Mouse (Mus musculus) lung, postnatal 4 days (tissue): ENCODE results near the gene Ddit4l.
"Not testable (repeated sequence)": the region's sequence is repeated elsewhere in the genome, so short reads cannot be mapped to it uniquely, and the experiment has no call there.

Experiments
- DNase-seq, 2 experiments: peaks; one replicate each; pipeline ENCODE4 v3.0.0; 2021

The Ddit4l gene

DNA sequence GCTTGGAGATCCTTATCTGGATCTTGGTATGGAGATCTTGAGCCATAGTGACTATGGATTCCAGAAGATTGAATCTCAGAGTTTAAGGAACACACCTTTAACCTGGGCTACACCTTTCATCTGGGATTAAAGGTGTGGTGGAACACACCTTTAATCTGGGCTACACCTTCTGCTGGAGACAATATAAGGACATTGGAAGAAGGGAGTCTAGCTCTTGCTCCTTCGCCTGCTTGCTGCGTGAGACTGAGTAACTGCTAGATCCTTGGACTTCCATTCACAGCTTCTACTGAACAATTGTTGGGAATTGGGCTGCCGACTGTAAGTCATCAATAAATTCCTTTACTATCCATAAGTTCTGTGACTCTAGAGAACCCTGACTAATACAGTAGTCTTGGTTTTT is at the start of gene Ddit4l:
Gene Ddit4l, plus strand, starts transcription at position 301 of the 400 bp plus-strand sequence.
- not testable (repeated sequence) for DNase-seq

DNA sequence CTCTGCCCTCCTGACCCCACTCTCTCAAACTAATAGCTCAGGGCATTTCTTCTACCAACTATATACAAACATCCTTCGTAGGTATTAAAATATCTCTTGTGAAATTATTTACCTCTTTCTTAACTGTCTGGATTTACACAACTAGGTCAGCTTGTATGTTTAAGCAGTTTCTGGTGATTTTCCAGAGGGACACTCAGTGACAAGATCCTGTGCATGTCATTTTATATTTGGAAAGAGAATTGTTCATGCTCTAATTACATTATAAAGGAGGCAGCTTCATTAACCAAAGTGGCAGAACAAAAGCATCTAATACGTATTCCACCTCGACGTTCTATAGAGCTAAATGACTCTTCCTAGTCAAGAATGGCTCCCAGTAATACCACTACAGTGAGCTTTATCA is 45.3 kb upstream of the Ddit4l start:
- no peak for DNase-seq

DNA sequence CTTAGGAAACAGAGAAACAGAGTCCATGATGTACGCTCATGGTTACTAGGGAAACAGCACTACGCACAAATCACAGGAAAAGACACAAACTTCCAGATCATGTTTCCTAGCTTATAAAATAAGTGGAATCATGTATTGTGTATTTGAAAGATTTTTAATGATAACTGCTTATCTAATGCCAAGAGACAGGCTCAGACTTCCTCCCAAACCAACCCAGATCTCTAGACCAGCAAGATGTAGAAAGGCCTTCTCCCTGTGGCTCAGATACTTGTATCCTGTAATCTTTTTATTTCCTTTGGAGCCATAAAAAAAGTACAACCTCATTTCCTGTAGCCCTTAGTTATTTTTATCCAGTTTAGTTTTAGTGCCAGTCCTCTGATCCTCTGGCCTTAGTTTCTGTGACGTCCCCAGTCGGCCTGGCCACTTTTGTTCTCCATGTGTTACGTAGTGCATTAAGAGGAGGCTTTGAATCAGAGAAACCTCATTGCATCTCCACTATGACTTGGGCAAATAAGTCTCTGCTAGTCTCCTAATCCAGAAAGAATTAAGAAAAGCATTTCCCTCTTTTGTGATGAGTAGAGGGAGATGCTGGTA is 34.9 kb upstream of the Ddit4l start:
- no peak for DNase-seq

DNA sequence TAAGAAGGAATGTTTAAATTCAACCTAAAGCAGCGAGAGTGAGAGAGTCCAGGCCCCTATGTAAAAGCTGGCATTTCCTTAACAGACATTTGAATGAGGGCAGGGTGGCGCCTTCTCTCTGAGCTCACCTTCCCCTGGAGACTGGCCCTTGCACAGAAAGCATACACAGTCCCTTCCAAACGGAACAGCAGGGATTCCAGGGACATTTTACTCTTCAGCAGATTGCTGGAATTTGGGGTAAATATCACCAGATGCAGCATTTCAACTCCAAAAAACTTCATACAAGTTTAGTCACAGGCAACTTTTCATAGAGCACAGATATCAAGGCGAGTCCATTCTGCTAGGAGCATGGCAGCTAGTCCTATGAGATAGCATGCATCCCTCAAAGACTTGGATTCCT is 31.6 kb upstream of the Ddit4l start:
- no peak for DNase-seq

DNA sequence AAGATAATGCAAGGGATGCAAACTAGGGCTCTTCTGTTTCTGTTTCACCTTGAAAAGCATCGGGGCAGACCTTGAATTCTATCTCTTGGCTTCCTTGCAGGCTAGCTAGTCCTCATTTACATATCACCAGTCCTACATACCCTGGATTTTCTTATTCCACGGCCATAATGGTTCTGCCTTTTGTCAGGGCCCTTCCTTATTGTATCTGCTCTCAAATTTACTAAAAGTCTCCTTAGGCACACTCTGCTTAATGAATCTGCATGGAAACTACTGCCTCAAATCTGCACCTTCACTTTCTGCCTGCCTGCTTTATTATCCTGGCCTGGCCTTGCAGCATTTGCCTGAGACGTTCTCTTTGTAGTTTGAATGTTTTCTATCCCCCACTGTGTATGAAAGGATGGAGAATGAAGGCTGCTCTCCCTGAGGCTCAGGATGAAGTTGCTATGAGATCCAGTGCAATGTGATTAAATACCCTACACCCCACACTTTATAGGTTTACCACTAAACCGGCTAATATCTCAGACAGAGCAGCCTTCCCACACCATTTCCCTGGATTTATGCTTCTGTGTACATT is 27.0 kb upstream of the Ddit4l start:
- no peak for DNase-seq

DNA sequence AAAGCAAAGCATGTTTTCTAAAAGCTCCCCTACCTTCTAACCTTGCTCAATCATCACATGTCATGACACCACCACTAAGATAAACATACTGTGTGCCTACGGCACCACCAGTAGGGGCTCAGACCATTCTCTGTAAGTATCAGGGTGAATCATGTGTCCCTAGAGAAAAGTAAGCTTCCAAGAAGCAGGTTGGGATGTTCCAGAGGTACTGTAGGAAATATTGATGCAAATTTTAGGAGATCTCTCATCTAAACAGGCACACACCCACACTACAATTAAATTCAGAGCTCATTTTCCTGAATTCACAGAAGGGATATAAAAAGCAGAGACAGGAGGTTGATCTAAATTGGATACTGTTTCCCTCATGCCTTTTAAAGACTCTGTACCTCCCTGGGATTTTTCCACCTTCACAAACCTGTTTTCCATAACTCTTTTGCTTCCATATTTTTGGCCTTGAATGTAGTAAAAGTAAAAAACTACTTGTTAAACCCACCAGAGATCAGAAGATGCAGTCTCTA is 12.4 kb upstream of the Ddit4l start:
- no peak for DNase-seq

DNA sequence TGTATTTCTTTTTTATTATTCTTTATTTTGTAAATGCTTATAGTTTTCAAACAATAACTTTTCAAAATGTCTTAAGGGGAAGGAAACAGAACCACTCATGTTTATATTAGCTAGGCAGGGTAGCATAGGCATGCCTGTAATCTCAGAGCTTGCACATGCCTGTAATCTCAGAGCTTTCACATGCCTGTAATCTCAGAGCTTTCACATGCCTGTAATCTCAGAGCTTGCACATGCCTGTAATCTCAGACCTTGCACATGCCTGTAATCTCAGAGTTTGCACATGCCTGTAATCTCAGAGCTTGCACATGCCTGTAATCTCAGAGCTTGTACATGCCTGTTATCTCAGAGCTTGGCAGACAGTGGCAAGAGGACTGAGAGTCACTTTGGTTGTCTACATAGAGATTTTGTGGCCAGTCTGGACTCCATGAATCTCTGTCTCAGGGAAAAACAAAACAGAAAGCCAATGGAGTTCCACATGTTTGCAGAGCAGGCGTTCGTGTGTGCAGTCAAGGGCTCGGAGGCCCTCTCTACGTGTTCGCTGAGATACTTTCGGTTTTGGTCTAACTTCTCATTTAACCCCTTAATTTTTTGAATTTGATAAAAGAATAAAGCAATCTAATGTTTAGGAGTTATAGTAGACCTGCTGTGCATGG is 10.8 kb upstream of the Ddit4l start:
- DNase-seq, result no peak

DNA sequence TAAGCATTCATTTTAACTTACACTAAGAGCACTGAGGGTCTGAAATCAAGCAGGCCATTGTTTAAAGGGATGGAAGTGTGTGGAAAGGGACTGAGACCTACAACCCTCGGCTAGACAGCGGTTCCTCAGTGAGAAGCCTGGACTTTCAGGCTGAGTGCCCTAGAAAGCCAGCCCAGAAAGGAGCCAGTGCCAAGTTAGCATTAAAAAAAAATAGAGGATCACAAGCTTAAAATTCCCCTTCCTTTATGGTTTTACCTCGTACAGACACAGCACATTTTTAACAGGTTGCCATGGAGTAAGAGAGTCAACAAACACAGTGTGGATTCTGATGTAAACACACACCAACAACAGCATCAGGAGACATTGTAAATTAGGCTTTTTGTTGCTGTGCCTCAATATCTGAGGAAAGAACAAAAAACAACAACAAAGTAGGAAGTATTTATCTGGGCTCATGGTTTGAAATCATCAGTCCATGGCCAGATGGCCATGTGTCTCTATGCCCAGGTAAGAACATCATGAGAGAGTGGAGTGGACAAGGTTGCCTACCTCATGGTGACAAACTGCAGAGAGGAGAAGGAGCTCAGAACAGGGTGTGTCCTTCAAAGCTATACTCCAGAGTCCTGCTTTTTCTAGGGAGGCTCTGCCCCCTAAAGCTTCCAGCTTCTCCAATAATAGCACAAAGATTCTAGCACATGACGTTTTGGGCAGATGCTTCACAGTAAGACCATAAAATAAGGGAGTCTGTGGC is 10.1 kb upstream of the Ddit4l start:
- no peak for DNase-seq

DNA sequence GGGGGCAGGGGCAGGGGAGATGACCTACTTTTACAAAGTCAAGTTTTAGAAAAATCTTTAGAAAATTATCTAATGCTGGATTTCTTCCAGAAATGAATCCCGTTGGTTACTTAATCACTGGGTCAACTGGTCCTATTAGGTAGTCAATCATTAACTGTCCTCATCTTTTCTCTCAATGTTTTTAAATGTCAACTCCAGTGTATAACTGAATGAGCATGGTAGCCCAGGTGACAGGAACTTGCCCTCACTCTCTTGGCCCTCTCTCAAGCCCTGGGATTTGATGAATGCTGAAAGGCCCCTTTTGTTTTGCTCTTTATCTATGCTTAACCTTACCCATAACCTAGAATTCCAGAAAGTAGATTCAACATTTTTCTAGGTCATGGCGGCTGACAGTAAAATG is 9.4 kb upstream of the Ddit4l start:
- DNase-seq, result no peak

DNA sequence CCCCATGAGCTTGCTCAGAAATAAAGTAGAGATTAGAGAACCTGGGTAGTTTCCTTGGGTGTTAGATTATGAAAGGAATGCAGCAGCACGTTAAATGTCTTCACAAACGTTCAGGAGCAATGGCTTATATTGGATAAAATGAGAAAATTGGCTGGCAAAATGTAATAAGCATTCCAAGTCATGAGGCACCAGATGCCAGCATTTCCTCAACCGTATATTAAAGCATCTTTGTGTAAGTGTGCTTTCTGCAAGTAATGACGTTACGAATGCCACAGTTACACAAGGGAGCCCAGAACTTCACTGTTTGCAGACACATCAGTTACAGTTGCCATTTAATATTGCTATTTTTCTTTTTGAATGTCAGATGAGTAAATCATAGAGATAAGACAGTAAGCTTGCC is 872 bp upstream of the Ddit4l start:
- no peak for DNase-seq

DNA sequence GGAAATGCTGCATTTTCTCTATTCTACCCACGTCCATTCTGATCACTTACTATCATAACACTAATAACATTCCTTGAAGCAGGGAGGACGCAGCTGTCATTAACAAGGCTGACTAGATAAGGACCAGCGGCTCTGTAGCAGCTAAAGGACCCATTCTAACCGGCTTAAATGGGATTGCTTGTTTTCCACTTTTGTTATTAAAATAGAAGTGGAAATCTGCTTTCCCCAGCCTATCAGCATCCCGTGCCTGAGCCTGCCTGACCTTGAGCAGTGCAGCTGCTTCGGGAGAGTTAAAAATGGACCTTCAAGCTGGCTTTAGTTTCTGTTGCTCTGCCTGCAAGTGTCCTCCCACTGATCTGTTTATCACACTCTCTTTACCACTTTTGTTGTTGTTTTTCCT is 679 bp downstream of the Ddit4l start:
- no peak for DNase-seq

DNA sequence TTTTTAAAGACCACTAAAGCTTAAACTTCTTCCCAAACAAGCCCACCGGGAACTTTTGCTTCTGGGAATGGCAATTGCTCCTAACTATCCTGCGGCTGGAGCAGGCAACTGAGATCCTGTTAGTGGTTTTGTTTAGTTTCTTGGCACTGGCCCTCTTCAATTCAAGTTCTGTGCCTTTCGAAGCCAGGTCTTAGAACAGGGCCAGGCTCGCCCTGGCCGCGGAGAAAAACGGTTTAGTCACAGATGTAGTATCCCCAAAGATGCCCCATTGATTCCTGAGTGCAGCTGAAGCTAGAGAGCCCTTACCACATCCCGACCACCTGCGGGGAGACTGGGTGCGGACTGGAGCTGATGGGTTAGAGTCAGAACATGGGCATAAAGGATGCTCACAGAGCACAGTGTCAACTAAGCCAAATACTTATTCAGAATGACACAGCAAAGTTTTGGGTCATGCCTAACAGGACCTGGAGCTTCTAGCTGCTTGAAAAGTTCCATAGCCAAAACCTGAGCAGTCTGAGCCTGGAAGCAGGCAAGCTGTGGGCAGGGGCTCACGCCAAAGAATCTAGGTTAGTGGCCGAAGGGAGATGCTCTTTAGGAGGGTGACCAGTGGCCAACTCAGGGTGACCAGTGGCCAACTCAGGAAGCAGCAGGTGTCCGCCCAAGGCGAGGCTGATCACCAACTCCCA is 1.6 kb downstream of the Ddit4l start:
- no peak for DNase-seq

DNA sequence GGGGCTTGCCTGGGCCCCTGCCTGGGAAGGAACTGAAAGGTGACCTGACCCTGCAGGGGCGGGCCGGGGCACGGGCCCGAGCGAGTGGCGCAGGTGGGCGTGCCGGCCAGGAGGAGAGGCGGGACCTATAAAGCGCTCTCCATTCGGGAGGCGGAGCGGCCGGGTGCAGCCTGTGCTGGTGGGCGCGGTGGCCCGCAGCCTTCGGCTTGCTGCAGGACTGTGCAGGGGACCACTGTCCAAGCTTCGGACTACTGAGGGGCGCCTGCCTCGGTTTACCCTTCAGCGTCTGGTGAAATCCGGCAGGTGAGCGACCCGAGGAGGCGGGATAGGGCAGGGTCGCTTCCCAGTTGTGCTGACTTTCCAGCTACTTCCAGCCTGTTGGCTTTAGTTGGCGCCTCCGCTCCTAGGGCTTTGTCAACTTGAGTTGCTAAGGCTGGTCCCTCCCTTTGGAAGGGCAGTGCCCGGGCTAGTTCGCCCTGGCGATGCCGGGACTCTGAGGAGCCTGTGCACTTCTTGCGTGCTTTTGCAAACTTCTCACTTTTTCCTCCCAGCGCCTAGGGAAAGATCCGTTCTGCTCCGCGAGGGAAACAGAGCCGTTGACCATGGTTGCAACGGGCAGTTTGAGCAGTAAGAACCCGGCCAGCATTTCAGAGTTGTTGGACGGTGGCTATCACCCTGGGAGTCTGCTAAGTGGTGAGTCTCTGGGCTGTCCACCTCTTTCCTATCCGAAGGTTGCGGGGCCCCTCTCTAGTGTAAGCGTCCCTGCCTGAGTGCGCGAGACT is 2.4 kb downstream of the Ddit4l start:
- DNase-seq, result peak; percentile 57 to 63

DNA sequence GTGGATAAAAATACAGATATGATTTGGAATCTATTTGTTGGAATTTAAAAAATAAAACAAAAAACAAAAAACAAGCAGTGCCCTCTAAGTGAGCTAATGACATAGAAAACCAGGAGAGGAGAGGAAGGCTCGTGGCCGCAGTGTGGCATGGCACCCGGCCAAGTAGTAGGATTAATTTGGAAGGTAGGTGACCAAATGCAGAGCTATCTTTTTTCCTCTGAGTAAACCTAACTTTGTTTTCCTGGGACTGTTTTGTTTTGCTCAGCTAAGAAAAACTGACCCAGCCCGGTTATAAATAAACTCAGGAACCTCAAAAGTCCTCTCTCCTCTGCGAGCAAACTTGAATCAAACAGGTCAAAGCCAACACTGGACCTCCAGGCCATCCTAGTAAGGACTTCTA is 3.6 kb downstream of the Ddit4l start:
- no peak for DNase-seq

DNA sequence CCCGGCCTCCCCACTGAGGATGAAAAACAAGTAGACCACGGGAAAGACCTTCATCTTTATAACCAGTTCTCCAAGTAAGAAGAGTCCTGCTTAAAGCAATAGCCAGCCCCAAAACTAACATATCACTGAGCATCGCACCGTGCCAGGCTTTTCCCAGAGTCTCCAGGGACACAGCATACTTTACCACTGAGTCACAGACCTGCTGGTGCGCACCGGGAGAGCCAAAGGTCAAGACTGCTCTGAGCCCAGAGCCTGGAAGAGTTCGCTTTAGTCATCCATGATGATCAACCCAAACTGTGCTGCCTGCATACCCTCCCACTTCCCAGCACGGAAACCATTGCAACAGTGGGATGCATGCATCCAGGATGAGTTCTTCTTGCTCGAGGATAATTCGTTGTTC is 12.3 kb downstream of the Ddit4l start:
- DNase-seq, result no peak

DNA sequence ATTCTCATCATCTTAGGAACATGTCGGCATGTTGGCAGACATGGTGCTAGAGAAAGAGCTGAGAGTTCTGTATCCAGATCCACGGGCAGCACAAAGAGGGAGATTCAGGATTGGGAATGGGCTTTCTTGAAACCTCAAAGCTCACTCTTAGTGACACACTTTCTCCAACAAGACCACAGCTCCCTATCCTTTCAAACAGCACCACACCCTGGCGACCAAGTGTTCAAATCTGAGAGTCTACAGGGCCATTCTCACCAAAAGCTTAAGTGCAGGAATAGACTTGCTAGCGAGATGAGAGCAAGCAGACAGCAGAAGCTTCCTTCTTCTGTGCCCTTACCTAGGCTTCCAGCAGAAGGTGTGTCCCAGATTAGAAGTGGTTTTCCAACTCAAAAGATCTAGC is 15.2 kb downstream of the Ddit4l start:
- no peak for DNase-seq

DNA sequence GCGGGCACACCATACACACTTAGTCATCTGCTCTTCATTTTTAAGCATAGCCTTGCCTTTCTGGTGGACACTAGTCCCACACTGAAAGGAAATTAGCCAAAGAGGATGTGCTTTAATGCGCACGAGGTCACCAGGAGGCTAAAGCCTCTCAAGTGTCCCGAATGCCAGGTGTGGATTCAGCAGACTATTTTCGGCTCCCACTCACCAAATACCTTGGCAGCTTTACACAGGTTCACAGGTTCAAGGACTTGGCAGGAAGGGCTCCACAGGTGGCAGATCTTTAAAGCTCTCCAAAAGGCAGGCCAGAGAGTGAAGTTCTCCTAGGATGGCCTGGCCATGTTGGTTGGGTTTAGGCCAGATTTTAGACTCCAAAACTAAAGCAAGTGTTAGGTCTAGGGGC is 19.8 kb downstream of the Ddit4l start:
- no peak for DNase-seq

DNA sequence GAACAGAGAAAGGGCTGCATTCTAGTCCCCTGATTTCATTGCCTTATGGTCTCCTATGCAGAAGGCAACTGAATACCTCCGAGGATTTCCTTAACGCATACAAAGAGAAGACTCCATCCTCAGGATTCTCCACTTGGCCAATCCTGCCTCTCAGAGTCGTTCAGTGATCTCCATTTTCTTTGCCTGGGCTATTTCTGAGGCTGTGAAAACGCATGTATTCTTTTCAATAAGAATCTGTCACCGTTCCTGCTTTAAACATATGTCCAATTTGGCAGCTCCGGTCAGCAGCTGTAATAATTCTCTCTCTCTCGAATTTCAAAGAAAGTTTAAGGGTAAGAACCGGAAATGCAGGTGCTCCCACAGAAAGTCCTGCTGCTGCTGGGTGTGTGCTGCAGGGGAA is 20.7 kb downstream of the Ddit4l start:
- DNase-seq, result no peak

DNA sequence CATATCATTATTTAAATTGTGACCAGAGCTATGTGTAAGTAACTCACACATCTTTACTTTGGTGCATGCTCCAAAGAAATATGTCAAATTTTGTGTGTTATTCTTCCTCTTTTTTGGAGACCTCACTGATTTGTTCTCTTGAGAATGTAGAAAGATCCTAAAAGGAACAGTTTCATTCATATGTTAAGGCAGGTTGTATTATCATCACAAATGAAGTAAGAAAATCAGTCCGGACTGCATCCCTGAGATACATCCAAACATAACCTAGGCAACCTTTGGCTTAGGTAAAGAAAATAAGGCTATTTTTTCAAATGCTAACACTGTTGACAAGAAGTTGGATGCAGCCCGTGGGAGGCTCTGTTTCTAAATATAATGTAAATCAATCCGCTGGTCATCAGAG is 21.2 kb downstream of the Ddit4l start:
- DNase-seq, result no peak

DNA sequence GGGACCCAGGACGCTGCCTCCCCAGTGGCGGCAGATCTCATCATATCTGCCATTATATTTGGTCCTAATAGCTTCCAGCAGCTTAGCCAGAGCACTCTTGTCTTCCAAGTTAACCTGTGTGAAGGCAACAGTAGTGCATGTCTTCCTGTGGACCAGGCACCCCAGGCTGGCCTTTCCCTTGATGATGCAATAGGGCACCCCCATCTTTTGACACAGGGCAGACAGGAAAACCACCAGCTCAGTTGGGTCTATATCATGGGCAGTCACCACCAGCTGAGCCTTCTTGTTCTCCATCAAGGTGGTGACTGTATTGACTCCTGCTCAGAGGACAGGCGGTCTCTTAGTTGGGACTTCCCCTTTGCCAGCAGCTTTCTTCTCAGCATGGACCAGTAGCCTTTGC is 22.7 kb downstream of the Ddit4l start:
- no peak for DNase-seq

DNA sequence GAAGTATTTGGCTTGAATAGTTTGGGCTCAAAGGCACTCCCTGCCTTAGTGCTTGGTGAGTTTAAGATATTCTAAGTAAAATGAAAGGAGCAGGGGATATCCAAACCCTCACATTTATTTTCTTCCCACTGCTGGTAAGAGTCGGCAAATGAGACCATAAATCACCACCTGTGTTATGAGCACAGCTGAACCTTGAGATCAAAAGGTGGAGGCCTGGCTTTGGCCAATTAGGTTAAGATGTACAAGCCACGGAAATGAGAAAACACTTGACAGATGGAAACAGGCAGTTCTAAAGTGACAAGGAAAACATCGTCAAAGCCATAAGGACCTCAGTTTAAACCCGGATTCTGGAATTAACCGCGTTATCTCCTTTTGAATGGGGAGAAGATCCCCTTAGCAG is 23.5 kb downstream of the Ddit4l start:
- no peak for DNase-seq

DNA sequence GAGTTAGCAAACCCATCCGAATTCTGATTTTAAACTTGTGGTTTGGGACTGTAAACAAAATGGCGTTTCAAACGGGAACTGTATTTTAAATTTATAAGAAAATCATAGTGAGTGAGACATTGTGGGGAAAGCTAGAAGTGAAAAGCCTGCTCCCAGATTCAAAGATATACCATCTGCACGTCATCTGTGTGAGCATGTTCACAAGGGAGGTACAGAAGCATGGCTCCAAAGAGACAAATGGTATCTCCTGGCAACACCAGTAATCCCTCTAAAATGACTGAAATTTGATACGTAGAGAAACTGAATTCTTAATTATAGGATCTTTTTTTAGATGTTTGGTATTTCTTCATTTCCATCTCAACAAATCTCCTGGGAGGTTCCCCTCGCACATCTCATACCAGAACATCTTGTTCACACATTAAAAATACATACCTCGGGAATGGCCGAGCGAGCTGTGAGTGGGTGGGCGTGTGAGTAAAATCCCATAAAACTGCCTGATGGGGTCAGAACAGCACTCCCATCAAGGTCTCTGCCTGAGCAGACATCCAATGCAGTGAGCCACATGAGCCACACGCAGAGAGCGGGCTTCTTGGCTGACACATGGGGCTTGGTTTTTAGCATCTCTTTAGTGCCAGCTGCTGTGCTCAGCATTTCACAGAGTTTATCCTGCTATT is 26.2 kb downstream of the Ddit4l start:
- no peak for DNase-seq
